Mouse (Mus musculus): ENCODE measurements around the gene Vac14. TPM values are rescaled to one million over a fixed set of nuclear protein-coding genes. Genes with fewer than 3 reads are reported as not detected.
A peak's percentile ranks its signal among the peaks of the same experiment; 100 is the strongest.

Vac14 gene
- polyA plus RNA-seq, 1 experiment from 2014 or later, result 28.1 TPM

DNA sequence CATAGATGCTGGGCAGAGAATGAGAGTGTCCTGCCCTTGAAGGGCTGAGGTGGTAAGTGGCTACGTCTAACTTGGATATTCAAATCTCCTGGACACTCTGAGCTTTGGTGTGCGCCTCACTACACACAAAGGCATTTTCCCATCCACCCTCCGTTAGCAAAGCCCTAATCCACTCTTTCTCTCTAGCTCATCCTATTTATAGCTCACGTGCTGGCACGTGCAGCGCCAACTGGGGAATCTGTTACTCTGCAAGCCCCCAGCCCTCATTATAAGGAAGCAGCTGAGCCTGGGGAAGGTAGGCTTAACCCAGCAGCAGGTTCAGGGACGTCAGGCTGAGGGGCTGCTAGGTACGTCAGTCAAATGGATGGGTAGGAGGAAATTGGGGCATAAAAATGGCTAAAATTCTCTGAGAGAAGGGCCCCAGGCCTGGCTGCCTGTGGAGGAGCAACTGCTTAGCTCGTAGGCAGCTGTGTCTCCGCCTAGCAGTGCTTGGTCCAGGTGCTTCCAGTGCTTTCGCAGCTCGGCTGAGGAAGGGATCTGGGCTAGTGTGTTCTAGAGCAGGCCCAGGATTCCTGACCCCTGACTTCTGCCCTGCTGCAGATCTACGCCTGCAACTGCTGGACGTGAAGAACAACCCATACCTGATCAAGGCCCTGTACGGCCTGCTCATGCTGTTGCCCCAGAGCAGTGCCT, 96.6 kb downstream of the Vac14 start:
- H3K9ac ChIP-seq (replicated peaks; ENCODE audit: low read depth, low read length), result no peak overlapping the region
- 0 out of 2 replicates have a peak, but pooled peaks cover 4% of the 10 kb centered on the region for H3K36me3 ChIP-seq (ENCODE audit: control insufficient read depth, insufficient read depth)
- no peak overlapping the region for H3K4me2 ChIP-seq (ENCODE audit: low read length)
- H3K4me3 ChIP-seq (replicated peaks; ENCODE audit: low read length), result no peak overlapping the region
- H3K27me3 ChIP-seq (replicated peaks; ENCODE audit: control insufficient read depth, insufficient read depth, low read length), result no peaks in the 10 kb centered on the region
- H3K27ac ChIP-seq (ENCODE audit: low read length), result peak overlapping the region; percentile 76
- peak; percentile 36 for ATAC-seq
- WGBS, result 60% methylated on average over 15 of the region's 15 CpGs
- H3K4me1 ChIP-seq (replicated peaks; ENCODE audit: control insufficient read depth, insufficient read depth, low read length), result peaks cover 50% of the 10 kb centered on the region
- no peaks in the 10 kb centered on the region for H3K9me3 ChIP-seq (ENCODE audit: control insufficient read depth, low read length)

DNA sequence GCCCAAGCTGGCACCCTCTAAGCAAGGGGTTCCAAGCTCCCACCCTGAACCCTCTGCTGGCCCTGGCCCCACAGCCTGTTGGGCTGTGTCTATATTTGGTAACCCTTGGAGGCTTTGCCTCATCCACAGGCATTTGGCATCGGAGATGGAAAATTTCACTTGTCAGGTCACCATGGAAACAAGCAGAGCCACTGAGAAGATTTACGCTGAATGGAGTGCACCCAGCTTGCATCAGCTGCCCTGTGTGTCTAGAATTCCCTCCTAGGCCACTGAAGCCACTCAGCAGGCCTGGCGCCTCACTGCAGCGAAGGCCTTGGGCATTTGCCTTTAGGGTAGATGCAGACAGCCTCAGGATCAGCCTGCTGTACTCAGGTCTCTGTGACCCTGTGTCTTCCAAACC, 97.7 kb downstream of the Vac14 start:
- peaks cover 56% of the 10 kb centered on the region for H3K4me1 ChIP-seq (replicated peaks; ENCODE audit: control insufficient read depth, insufficient read depth, low read length)
- no peaks in the 10 kb centered on the region for H3K27me3 ChIP-seq (replicated peaks; ENCODE audit: control insufficient read depth, insufficient read depth, low read length)
- ATAC-seq, result peak; percentile 47
- H3K27ac ChIP-seq (ENCODE audit: low read length), result peak overlapping the region; percentile 76
- H3K9me3 ChIP-seq (ENCODE audit: control insufficient read depth, low read length), result no peaks in the 10 kb centered on the region
- H3K36me3 ChIP-seq (ENCODE audit: control insufficient read depth, insufficient read depth), result no peaks in the 10 kb centered on the region
- H3K4me2 ChIP-seq (ENCODE audit: low read length), result no peak overlapping the region
- 0 out of 2 replicates have a peak overlapping the region, but pooled peaks have one; percentile 8 for H3K9ac ChIP-seq (replicated peaks; ENCODE audit: low read depth, low read length)
- 40% methylated on average over 4 of the region's 4 CpGs for WGBS
- no peak overlapping the region for H3K4me3 ChIP-seq (replicated peaks; ENCODE audit: low read length)

- H3K4me2 ChIP-seq (ENCODE audit: low read length), result no peak overlapping the region
- no peak for ATAC-seq
- H3K9me3 ChIP-seq (ENCODE audit: control insufficient read depth, low read length), result no peaks in the 10 kb centered on the region
- H3K36me3 ChIP-seq (ENCODE audit: control insufficient read depth, insufficient read depth), result no peaks in the 10 kb centered on the region
- no peak overlapping the region for H3K27ac ChIP-seq (ENCODE audit: low read length)
- H3K9ac ChIP-seq (replicated peaks; ENCODE audit: low read depth, low read length), result no peak overlapping the region
- 78% methylated on average over 7 of the region's 7 CpGs for WGBS
- H3K4me1 ChIP-seq (replicated peaks; ENCODE audit: control insufficient read depth, insufficient read depth, low read length), result peaks cover 56% of the 10 kb centered on the region
- no peaks in the 10 kb centered on the region for H3K27me3 ChIP-seq (replicated peaks; ENCODE audit: control insufficient read depth, insufficient read depth, low read length)
- no peak overlapping the region for H3K4me3 ChIP-seq (replicated peaks; ENCODE audit: low read length)
Observed at GRCm38 (mm10) chr8:110717131-110717530, 98.7 kb downstream of the Vac14 start.

DNA sequence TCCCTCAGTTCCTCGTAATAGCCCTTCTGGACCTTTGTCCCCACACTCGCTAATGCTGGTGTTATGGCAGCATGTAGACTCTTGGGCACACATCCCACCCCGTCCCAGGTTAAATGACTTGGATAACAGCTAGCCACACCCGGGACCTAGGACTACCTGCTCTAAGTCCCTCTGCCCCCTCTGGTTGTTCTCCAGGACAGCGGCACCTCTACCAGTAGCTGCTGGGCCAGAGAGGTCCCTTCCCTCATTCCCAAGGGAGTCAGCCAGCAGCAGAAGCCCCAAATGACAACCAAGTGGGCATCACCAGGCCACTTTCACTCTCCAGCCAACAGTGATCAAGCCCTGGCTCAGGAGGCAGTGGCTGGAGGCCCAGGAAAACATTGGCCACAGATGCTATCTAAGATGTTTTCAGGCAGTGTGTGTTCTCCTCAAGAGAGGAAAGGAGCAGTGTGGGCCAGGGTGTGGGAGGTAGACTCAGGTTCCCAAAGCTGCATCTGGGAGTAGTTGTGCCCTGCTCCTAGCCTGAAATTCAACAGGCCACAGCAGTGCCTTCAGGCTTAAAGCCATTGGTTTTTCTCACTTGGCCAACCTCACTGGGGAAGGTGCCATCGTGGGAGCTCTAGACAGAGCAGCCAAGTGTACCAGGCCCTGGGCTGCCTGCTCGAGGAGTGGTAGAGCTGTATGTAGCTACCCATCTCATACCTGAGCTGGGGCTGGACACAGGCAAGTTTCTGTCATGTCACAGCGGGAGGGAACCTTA, 100.0 kb downstream of the Vac14 start:
- WGBS, result 77% methylated on average over 8 of the region's 8 CpGs
- no peaks in the 10 kb centered on the region for H3K36me3 ChIP-seq (ENCODE audit: control insufficient read depth, insufficient read depth)
- H3K4me3 ChIP-seq (replicated peaks; ENCODE audit: low read length), result no peak overlapping the region
- H3K9ac ChIP-seq (replicated peaks; ENCODE audit: low read depth, low read length), result no peak overlapping the region
- no peak for ATAC-seq
- no peaks in the 10 kb centered on the region for H3K9me3 ChIP-seq (ENCODE audit: control insufficient read depth, low read length)
- peak overlapping the region; percentile 43; the same call in 1 of the 2 replicates for H3K27ac ChIP-seq (ENCODE audit: low read length)
- no peaks in the 10 kb centered on the region for H3K27me3 ChIP-seq (replicated peaks; ENCODE audit: control insufficient read depth, insufficient read depth, low read length)
- H3K4me1 ChIP-seq (replicated peaks; ENCODE audit: control insufficient read depth, insufficient read depth, low read length), result peaks cover 66% of the 10 kb centered on the region
- no peak overlapping the region for H3K4me2 ChIP-seq (ENCODE audit: low read length)

DNA sequence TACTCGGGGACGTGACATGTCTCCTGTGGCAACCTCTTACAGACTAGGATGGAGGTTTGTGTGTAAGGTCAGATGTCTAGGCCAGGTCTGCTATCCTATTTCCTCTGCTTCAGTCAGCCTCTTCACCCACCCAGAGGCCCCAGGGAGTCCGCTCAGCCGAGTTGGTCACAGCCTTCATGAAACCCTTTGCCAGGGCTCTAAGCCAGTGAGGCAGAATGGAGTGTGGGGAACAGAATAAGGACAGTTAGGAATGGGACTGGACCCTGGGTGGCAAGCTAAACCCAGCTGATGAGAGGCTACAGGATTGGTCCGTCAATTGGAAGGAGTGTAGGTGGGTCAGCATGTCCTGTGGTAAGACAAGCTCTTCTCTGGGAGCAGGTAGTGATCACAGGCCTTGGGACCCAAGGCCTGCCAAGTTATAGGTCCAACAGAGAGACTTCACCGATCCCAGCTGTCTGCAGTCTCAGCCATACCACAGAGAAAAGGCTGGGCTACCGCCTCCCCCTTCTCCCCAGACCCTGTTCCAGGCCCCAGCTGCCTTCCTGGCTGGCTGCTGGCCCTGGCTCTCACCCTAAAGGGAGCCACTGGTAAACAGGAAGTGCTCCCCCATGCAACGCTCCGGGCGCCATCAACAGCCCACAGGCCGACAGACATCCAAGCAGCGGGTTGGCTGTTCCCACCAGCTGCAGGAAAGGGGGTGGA, 100.7 kb downstream of the Vac14 start:
- H3K36me3 ChIP-seq (ENCODE audit: control insufficient read depth, insufficient read depth), result no peaks in the 10 kb centered on the region
- 41% methylated on average over 12 of the region's 12 CpGs for whole genome bisulfite sequencing
- H3K4me2 ChIP-seq (ENCODE audit: low read length), result no peak overlapping the region
- no peak overlapping the region for H3K4me3 ChIP-seq (replicated peaks; ENCODE audit: low read length)
- peaks cover 74% of the 10 kb centered on the region for H3K4me1 ChIP-seq (replicated peaks; ENCODE audit: control insufficient read depth, insufficient read depth, low read length)
- H3K9ac ChIP-seq (replicated peaks; ENCODE audit: low read depth, low read length), result peak overlapping the region; percentile 34; the same call in 1 of the 2 replicates
- H3K27ac ChIP-seq (ENCODE audit: low read length), result peak overlapping the region; percentile 43
- no peaks in the 10 kb centered on the region for H3K27me3 ChIP-seq (replicated peaks; ENCODE audit: control insufficient read depth, insufficient read depth, low read length)
- no peaks in the 10 kb centered on the region for H3K9me3 ChIP-seq (ENCODE audit: control insufficient read depth, low read length)
- 0 out of 2 replicates have a peak, but pooled peaks have one; percentile 1 for ATAC-seq

DNA sequence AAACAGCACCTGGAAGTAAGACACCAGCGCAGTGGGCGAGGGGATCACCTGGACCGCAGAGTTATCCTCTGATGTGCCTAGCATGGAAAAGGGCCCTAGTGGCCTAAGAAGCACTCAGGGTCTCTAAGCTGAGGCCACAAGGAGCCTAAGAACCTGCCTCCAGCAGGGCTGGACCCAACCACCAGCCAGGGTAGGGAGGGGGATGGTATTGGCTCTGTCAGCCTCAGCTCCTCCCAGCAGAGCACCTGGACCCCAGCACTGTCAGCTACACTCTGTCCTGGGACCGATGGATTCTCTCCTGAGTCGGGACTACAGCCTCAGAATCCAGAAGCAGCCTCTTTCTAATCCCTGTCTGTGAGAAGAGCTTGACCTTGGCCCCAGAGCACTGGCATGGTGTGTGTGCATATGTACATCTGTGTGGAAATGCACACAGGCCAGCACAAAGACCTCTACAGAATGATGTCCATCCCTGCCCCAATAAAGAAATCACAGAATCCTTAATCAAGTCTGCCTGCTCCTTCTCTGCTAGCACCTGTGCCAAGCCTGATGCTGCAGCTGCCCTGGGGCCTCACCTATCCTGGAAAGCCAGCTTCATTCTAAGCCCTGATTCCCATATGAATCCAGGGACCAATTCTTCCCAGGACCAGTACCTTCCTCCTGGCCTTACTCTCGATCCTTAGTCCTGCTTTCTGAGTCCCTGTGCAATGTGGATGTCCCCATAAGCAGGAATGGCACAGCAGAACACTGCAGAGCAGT, 101.7 kb downstream of the Vac14 start:
- WGBS, result 55% methylated on average over 6 of the region's 6 CpGs

DNA sequence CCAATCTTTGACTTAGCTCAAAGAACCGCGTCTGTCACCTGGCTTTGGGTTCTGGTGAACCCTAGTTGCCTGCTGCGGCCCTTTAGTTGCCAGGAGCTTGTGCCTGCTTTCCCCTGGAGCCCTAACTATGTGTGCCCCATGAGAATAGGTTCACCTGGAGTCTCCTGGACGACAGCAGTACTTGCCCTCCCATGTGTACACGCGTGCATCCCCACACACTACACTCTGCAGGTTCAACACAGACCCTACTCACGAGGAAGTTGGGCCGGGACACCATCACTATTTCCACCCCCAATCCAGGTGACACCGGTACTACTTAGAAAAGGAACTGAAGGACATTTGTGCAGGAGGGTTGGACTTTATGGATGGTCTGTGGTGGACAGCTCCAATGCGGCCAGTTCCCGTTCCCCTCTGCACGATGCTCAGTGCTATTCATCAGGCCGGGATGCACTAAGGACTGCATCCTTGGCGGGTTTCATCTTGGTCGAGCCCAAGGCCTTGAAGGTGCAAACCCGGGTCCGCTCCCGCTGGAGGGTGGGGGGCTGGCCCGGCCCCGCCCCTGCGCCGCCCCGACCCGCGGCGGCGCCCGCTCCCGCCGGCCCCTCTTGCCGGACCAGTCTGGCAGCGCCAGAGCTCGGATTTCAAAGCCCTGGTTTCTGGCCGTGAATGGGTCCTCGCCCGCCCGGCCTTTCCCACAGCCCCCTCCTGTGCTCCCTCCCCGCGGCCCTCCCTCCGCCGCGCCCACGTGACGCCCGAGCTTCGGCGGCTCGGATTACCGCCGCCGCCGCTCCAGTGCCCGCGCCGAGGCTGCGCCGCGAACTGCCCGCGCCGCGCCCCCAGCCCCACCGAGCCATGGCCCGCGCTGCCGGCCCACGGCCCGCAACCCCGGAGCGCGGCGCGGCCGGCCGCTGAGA, 102.6 kb downstream of the Vac14 start, which contains the start of gene Mtss1l:
Gene Mtss1l, plus strand, starts transcription at position 792 of the 914 bp plus-strand sequence.
- Histone ChIP-seq H3K9ac (replicated peaks; ENCODE audit: low read depth, low read length) (peak within 1 kb of the TSS; percentile 94), H3K36me3 (ENCODE audit: control insufficient read depth, insufficient read depth) (no peaks in the 10 kb centered on the region), H3K4me2 (ENCODE audit: low read length) (peak within 1 kb of the TSS; percentile 89), H3K27me3 (replicated peaks; ENCODE audit: control insufficient read depth, insufficient read depth, low read length) (no peaks in the 10 kb centered on the region), H3K4me3 (replicated peaks; ENCODE audit: low read length) (peak within 1 kb of the TSS; percentile 82), H3K9me3 (ENCODE audit: control insufficient read depth, low read length) (no peaks in the 10 kb centered on the region), H3K4me1 (replicated peaks; ENCODE audit: control insufficient read depth, insufficient read depth, low read length) (peaks cover 75% of the 10 kb centered on the region), H3K27ac (ENCODE audit: low read length) (peak within 1 kb of the TSS; percentile 88)
- 4% methylated on average over 61 of the region's 75 CpGs for WGBS
- peak; percentile 74 for ATAC-seq

More for the DNA sequence above, 101.7 kb downstream of the Vac14 start:
- peak overlapping the region; percentile 89 for H3K4me2 ChIP-seq (ENCODE audit: low read length)
- no peaks in the 10 kb centered on the region for H3K36me3 ChIP-seq (ENCODE audit: control insufficient read depth, insufficient read depth)
- H3K9ac ChIP-seq (replicated peaks; ENCODE audit: low read depth, low read length), result peak overlapping the region; percentile 94
- H3K27me3 ChIP-seq (replicated peaks; ENCODE audit: control insufficient read depth, insufficient read depth, low read length), result no peaks in the 10 kb centered on the region
- peaks cover 75% of the 10 kb centered on the region for H3K4me1 ChIP-seq (replicated peaks; ENCODE audit: control insufficient read depth, insufficient read depth, low read length)
- no peaks in the 10 kb centered on the region for H3K9me3 ChIP-seq (ENCODE audit: control insufficient read depth, low read length)
- peak overlapping the region; percentile 82; the same call in 1 of the 2 replicates for H3K4me3 ChIP-seq (replicated peaks; ENCODE audit: low read length)
- no peak for ATAC-seq
- H3K27ac ChIP-seq (ENCODE audit: low read length), result peak overlapping the region; percentile 88
